Mouse (Mus musculus) forebrain, postnatal 0 days (tissue): ENCODE results near the gene Olfr282. TPM values are rescaled to one million over a fixed set of nuclear protein-coding genes. Genes with fewer than 3 reads are reported as not detected.
"Not testable (repeated sequence)": the region's sequence is repeated elsewhere in the genome, so short reads cannot be mapped to it uniquely, and the experiment has no call there.

Source experiments
- ATAC-seq: fragments of 200-750 bp; cut with Nextera tagmentation; 2 replicates; pipeline ENCODE4 v1.8.0; 2017; ENCODE audit warnings: mild to moderate bottlenecking, moderate library complexity
- DNase-seq: peaks from one replicate; pipeline ENCODE4 v3.0.0-alpha.2; 2015
- H3K27ac ChIP-seq: fragments of 300-500 bp; sonication (generic); 2 replicates; pipeline ENCODE4 v1.5.1; 2014; ENCODE audit warnings: low read depth, mild to moderate bottlenecking, antibody characterized with exemption, low read length, moderate library complexity, mixed read lengths
- H3K27me3 ChIP-seq: fragments of 300-500 bp; sonication (generic); 2 replicates; pipeline ENCODE4 v1.6.1; 2014; ENCODE audit warnings: mild to moderate bottlenecking, low read length, mixed read lengths; ENCODE audit not compliant: insufficient read depth
- H3K36me3 ChIP-seq: fragments of 300-500 bp; sonication (generic); 2 replicates; pipeline ENCODE4 v1.6.1; 2014; ENCODE audit warnings: mild to moderate bottlenecking, moderate library complexity; ENCODE audit not compliant: insufficient read depth
- H3K4me1 ChIP-seq: fragments of 300-500 bp; sonication (generic); 2 replicates; pipeline ENCODE4 v1.6.1; 2014; ENCODE audit warnings: antibody characterized with exemption; ENCODE audit not compliant: insufficient read depth
- H3K4me2 ChIP-seq: fragments of 300-500 bp; sonication (generic); 2 replicates; pipeline ENCODE4 v1.6.1; 2014; ENCODE audit warnings: low read depth, mild to moderate bottlenecking, moderate library complexity
- H3K4me3 ChIP-seq: fragments of 300-500 bp; sonication (generic); 2 replicates; pipeline ENCODE4 v1.5.1; 2014; ENCODE audit warnings: low read depth, low read length, mixed read lengths
- H3K9ac ChIP-seq: fragments of 300-500 bp; sonication (generic); 2 replicates; pipeline ENCODE4 v1.6.1; 2014; ENCODE audit warnings: mild to moderate bottlenecking
- H3K9me3 ChIP-seq: fragments of 300-500 bp; sonication (generic); 2 replicates; pipeline ENCODE4 v1.6.1; 2016; ENCODE audit warnings: low read length
- CTCF ChIP-seq: sonication (generic); IDR thresholded peaks from 2 replicates; pipeline ENCODE4 v1.5.1; 2016; ENCODE audit warnings: antibody characterized with exemption, control low read depth, low read depth
- WGBS: fragments of 180-500 bp; shearing (Covaris S2); extraction: QIAGEN DNeasy Blood & Tissue Kit; methylation state at CpG from one replicate; pipeline ENCODE4 v1.1.7; 2014; 5-methylcytosine and 5-hydroxymethylcytosine counted together
- polyA plus RNA-seq: library from polyadenylated mRNA; unstranded; fragments of >200 nt; fragmentation: Nextera tagmentation; extraction: Ambion mirVana; gene quantifications from 2 replicates; pipeline ENCODE4 v1.2.1, GENCODE M21; 2015
- total RNA-seq: library from RNA; depleted of rRNA; stranded (reverse); fragments of >200 nt; gene quantifications from 2 replicates; pipeline ENCODE4 v1.2.3, GENCODE M21; 2014

Olfr282 gene
- total and polyA plus RNA-seq, 2 experiments from 2014 or later, result not detected

- peak; percentile 44 for TF ChIP-seq CTCF
- H3K9me3 ChIP-seq, result no peaks in the 10 kb centered on the region
- no peak overlapping the region for H3K27ac ChIP-seq
- no peaks in the 10 kb centered on the region for H3K36me3 ChIP-seq
- 75% methylated on average over 17 of the region's 17 CpGs for WGBS
- no peaks in the 10 kb centered on the region for H3K27me3 ChIP-seq
- no peak overlapping the region for H3K4me3 ChIP-seq
- ATAC-seq (no peak), DNase-seq (peak; percentile 19)
- no peak overlapping the region for H3K4me2 ChIP-seq
- H3K9ac ChIP-seq, result no peak overlapping the region
- H3K4me1 ChIP-seq, result no peaks in the 10 kb centered on the region
Measured at GRCm38 (mm10) chr15:98408406-98409060, 22.5 kb upstream of the Olfr282 start.

GRCm38 (mm10) chr15:98409635-98410034 lies 21.4 kb upstream of the Olfr282 start:
- Histone ChIP-seq H3K9me3 (no peaks in the 10 kb centered on the region), H3K4me2 (no peak overlapping the region), H3K36me3 (no peaks in the 10 kb centered on the region), H3K9ac (no peak overlapping the region), H3K27me3 (no peaks in the 10 kb centered on the region), H3K4me3 (no peak overlapping the region), H3K27ac (no peak overlapping the region), H3K4me1 (no peaks in the 10 kb centered on the region)
- DNase-seq (no peak), ATAC-seq (no peak)
- WGBS, result 91% methylated on average over 2 of the region's 2 CpGs
- no peak for TF ChIP-seq CTCF

GRCm38 (mm10) chr15:98410249-98410648 lies 20.8 kb upstream of the Olfr282 start:
- Histone ChIP-seq H3K9ac (no peak overlapping the region), H3K4me1 (no peaks in the 10 kb centered on the region), H3K36me3 (no peaks in the 10 kb centered on the region), H3K4me3 (no peak overlapping the region), H3K9me3 (no peaks in the 10 kb centered on the region), H3K4me2 (no peak overlapping the region), H3K27ac (no peak overlapping the region), H3K27me3 (no peaks in the 10 kb centered on the region)
- no peak for DNase-seq
- WGBS, result 93% methylated on average over 9 of the region's 9 CpGs
- no peak for TF ChIP-seq CTCF
- ATAC-seq, result no peak

GRCm38 (mm10) chr15:98415996-98416395 lies 15.0 kb upstream of the Olfr282 start:
- no peak for ATAC-seq
- Histone ChIP-seq H3K4me3 (no peak overlapping the region), H3K9me3 (no peaks in the 10 kb centered on the region), H3K9ac (no peak overlapping the region), H3K27ac (no peak overlapping the region), H3K27me3 (no peaks in the 10 kb centered on the region), H3K4me2 (no peak overlapping the region), H3K4me1 (no peaks in the 10 kb centered on the region), H3K36me3 (no peaks in the 10 kb centered on the region)
- DNase-seq, result no peak
- TF ChIP-seq CTCF, result no peak
- 61% methylated on average over 4 of the region's 4 CpGs for WGBS

DNA sequence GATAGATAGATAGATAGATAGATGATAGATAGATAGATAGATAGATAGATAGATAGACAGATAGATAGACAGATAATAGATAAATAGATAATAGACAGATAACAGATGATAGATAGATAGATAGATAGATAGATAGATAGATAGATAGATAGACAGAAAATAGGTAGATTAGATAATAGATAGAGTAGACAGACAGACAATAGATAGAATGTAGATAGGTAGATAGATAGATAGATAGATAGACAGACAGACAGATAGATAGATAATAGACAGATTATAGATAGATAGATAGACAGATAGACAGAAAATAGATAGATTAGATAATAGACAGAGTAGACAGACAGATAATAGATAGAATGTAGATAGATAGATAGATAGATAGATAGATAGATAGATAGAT lies 14.2 kb upstream of the Olfr282 start:
- ATAC-seq, H3K36me3 ChIP-seq, H3K4me2 ChIP-seq: not testable (repeated sequence)

GRCm38 (mm10) chr15:98417285-98417684 lies 13.7 kb upstream of the Olfr282 start:
- not testable (repeated sequence) for H3K4me3 ChIP-seq, H3K9me3 ChIP-seq, H3K36me3 ChIP-seq, ATAC-seq, H3K9ac ChIP-seq, H3K27ac ChIP-seq, H3K4me1 ChIP-seq, H3K27me3 ChIP-seq, DNase-seq, H3K4me2 ChIP-seq
- 22% methylated on average over 1 of the region's 3 CpGs for WGBS
- peak; percentile 40 for TF ChIP-seq CTCF

More for the DNA sequence above, 14.2 kb upstream of the Olfr282 start:
- DNase-seq, H3K27ac ChIP-seq, H3K4me3 ChIP-seq, H3K27me3 ChIP-seq, H3K4me1 ChIP-seq, H3K9ac ChIP-seq, H3K9me3 ChIP-seq: not testable (repeated sequence)

GRCm38 (mm10) chr15:98418096-98418495 lies 12.9 kb upstream of the Olfr282 start:
- DNase-seq (no peak), ATAC-seq (no peak)
- H3K9me3 ChIP-seq, result no peaks in the 10 kb centered on the region
- H3K27me3 ChIP-seq, result no peaks in the 10 kb centered on the region
- TF ChIP-seq CTCF, result no peak
- WGBS, result 80% methylated on average over 7 of the region's 7 CpGs
- no peak overlapping the region for H3K9ac ChIP-seq
- H3K36me3 ChIP-seq, result no peaks in the 10 kb centered on the region
- H3K4me2 ChIP-seq, result no peak overlapping the region
- no peaks in the 10 kb centered on the region for H3K4me1 ChIP-seq
- no peak overlapping the region for H3K27ac ChIP-seq
- H3K4me3 ChIP-seq, result no peak overlapping the region
